Mouse (Mus musculus) liver, adult (tissue): ENCODE data around the gene E130208F15Rik.

Experiments
- GATA4 ChIP-seq: IDR thresholded peaks from 2 replicates; pipeline ENCODE4 v1.6.1; 2014; ENCODE audit warnings: mild to moderate bottlenecking, low read length; ENCODE audit not compliant: insufficient replicate concordance

E130208F15Rik gene

DNA sequence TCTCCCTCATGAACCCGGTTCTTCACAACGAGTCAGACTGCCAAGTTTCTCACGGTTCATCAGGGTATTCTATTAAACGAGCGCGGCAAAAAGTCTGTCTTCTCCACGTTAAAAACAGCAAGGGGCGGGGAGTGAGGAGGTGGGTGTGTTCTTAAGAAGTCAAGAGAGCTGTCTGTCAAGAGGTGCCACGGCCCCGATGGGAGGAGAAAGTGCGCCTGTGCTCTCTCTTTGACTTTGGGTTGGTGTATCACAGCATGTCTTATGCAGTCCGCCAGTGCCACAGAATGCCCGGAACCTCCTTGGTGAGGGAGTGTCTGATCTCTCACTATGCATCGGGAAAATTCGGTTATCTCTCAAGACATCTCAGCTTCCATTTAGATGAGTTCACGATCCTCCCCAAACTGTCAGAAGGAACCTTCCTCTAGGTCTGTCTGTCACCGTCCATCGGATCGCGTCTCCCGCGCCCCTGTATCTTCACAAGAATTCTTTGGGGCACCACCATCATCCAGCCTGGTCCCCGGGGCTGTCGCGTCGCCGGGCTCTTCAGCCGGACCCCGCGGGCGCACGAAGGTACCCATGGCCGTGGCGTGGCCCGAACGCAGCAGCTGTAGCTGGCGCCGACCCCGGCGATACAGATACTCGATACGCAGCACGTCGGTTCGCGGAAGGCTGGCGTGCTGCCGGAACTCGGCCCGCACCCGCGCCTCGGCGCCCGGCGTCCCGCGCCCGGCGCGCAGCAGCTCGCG, at the start of gene E130208F15Rik:
TSS of gene E130208F15Rik (plus strand) at position 202 of the 746 bp plus-strand sequence.
- no peak; the same call in 1 of the 2 replicates for TF ChIP-seq GATA4

GRCm38 (mm10) chr7:30274383-30274782, 47.2 kb upstream of the E130208F15Rik start:
- no peak for TF ChIP-seq GATA4

DNA sequence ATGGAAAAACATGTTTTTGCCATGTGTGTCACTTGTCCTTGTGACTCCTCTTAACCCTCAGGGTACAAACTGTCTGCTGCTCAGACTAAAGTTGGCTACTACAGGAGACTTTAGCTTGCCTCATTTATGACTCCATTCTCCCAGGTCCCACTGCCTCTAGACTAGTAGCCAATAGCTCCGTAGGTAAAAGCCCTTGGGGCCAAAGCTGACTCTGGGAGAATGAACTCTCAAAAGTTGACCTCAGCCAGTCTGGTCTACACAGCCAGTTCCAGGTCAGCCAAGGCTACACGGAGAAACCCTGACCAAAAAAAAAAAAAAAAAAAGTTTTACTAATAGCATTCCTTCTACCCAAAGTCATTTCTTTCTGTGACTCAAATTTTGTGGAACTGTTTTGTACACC, 42.6 kb upstream of the E130208F15Rik start:
- no peak for TF ChIP-seq GATA4

DNA sequence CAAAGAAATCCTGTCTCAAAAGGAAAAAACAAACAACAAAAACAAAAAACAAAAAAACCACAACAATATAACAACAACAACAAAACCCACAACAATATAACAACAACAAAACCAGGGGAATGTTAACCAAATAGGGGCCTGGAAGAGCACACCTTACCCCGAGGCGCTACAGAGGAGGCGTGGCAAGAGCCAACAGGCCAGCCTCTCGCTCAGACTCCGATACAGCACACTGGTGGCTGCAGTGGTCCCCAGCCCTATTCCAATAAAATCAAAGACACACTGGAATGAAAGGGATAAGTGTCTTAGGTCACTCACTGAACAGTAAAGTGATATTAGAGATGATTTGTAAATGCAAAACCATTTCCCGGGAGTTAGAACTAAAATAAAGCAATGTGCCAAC, 42.0 kb upstream of the E130208F15Rik start:
- no peak for TF ChIP-seq GATA4

GRCm38 (mm10) chr7:30279951-30280669, 41.4 kb upstream of the E130208F15Rik start, which contains the start of the genes Thap8 and Wdr62:
Gene Thap8, plus strand, starts transcription at chr7:30280094.
Gene Wdr62, minus strand, starts transcription at chr7:30280419.
- no peak for TF ChIP-seq GATA4

DNA sequence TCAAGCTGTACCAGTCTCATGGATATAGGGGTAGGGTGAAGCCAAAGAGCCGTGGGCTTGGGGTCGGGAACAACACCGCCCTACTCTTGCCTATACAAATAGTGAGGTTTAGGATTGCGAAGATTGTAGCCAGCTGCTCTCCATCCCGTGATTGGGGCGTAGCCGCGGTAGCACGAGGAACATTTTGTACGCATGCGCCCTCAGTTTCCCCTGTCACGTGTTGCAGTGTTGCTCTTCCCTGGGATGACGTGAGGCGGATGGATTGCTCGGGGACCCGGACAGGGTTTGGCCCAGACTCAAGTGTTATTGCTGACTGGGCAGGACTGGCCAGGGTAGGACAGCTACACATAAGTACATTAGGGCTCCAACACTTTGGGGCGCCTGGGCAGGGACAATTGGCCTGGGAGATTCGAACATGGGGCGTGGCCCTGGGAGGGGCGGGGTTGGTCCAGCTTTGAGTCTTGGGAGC, 40.8 kb upstream of the E130208F15Rik start:
- no peak for TF ChIP-seq GATA4

GRCm38 (mm10) chr7:30281522-30281921, 40.0 kb upstream of the E130208F15Rik start:
- TF ChIP-seq GATA4: no peak

DNA sequence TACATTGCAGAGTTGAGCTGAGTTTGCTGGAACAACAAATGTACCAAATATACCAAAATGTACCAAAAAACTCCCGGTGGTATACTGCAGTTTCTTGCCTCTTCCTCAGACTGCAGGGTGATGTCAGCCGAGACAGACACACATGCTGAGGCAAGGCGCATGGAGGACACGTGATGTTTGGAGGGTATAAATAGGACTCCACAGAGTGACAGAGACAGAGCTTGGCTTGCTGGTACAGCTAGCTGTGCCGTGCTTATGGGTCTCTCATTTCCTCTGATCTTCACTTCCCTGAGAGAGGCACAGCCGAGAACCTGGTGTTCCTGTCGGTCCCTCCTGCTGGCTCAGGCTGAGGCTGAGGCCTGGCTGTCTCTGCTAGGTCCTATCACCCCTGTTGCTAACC, 38.8 kb upstream of the E130208F15Rik start:
- TF ChIP-seq GATA4: no peak

DNA sequence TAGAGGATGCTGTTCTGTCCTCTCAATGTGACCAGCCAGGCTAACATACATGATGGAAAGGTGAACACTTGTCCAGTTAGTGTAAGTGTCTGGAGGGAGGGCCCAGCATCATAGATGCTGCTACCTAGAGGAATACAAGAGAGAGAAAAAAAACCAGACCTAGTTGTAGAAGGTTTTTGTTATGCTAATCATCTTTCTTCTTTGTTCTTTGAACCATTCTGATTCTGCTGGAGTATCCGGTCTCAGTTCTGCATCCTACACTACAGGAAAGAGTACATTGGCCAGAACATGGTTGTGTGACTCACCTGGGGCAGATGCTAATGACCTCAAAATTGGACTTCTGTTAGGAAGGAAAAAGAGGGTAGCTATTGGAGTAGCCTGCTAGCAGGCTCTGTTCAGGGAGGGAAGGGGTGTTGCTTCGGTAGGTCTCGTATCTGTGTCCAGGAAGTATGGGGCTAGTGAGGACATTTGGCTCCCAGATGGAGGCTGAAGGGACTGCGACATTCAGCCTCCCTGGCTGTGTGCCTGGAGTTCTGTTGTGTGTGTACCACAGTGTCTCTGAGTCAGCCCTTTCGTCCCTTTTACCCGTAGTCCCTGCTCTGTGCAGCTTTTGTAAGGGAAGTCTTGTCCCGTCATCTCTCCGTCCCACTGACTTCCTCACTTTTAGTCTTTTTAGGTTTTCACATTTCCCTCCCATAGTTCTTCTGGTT, 34.7 kb upstream of the E130208F15Rik start:
- TF ChIP-seq GATA4: no peak

- no peak for TF ChIP-seq GATA4
Observed at GRCm38 (mm10) chr7:30288046-30288445, 33.5 kb upstream of the E130208F15Rik start.

DNA sequence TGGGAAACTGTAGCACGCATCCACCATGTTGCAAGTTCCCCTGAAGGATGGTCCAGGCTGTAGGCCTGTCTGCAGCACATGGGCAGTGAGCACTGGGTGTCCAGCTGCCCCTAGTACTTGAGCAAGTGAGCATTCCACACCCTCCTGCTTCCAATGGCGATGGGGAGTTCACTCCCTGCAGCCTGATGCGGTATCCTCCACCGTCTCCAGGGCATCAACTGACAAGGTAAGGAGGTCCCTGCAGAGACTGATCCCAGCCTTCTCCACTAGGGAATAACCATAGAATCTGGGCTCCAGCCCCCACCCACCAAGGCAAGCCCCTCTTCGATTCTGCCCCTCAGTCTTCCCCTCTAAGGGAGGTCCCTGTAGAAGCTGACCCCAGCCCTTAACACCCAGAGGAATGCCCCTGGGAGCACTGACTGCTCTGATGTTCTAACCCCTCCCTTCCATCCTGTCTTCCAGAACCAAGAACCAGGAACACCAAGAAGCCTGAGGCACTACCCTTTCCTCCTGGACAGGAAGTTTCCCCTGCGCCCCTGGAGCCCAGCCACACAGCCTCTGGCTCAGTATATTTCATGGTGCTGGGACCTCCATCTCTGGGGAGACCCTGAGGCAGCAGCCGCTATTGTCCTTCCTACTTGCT, 32.3 kb upstream of the E130208F15Rik start:
- no peak for TF ChIP-seq GATA4

DNA sequence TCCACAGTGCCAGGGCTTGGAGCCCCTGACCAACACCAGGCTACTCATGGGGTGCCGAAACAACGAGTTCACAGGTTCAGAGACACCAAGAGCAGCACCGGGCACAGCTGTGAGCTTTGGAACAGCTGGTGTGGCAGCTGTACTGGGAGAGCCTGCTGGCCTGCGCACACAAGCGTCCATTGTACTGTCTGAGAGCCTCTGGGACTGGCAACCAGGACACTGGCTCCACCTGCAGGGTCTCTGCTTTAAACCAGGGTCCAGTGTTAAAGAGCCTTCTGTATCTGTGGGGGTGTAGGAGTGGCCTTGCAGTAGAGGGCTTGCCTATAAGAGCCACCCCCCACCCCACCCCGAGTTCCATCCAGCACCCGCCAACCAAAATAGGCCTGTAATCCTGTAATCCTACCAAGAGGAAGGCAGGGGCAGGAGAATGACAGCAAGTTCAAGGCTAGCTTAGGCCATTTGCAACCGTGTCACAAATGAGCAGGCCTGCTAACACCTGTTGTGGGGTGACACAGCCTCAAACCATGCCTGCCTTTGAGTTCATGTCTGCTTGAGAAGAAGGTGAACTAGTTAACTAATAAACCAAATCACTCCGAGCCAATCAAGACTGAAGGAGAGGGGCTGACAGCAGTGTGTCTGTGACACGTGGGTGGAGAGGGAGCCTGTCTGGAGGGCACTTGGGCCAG, 31.7 kb upstream of the E130208F15Rik start:
- no peak for TF ChIP-seq GATA4

- no peak for TF ChIP-seq GATA4
Observed at GRCm38 (mm10) chr7:30291215-30292131, 30.1 kb upstream of the E130208F15Rik start, which contains the start of gene Clip3. Gene Clip3, plus strand, starts transcription at chr7:30291728.
